Mouse (Mus musculus) lung, adult 2 months (tissue): ENCODE data around the gene Olfr1028.

Experiments used
- CTCF ChIP-seq: fragments of 200-500 bp; IDR thresholded peaks from 2 replicates; pipeline ENCODE4 v1.5.1; 2011; ENCODE audit warnings: mild to moderate bottlenecking, low read length, control low read depth; ENCODE audit not compliant: insufficient read depth
- POLR2A ChIP-seq: fragments of 200-500 bp; IDR thresholded peaks from 2 replicates; pipeline ENCODE4 v1.6.1; 2011; ENCODE audit warnings: low read depth, mild to moderate bottlenecking, control low read depth, low read length, borderline replicate concordance; ENCODE audit errors: extremely low read depth

GRCm38 (mm10) chr2:85913197-85913596, 37.0 kb upstream of the Olfr1028 start:
- TF ChIP-seq CTCF (no peak), POLR2A (no peak)
